Mouse (Mus musculus) embryonic facial prominence, embryonic 12.5 days (tissue): ENCODE results near the gene Otud4. TPM values are rescaled to one million over a fixed set of nuclear protein-coding genes. Genes with fewer than 3 reads are reported as not detected.
A peak's percentile ranks its signal among the peaks of the same experiment; 100 is the strongest.
"Not testable (repeated sequence)": the region's sequence is repeated elsewhere in the genome, so short reads cannot be mapped to it uniquely, and the experiment has no call there.

Experiments
- ATAC-seq: fragments of 200-750 bp; cut with Nextera tagmentation; 2 replicates; pipeline ENCODE4 v1.8.0; 2017; ENCODE audit not compliant: insufficient number of reproducible peaks, insufficient read depth, low FRiP score, low TSS enrichment
- H3K27ac ChIP-seq: fragments of 300-500 bp; sonication (generic); 2 replicates; pipeline ENCODE4 v1.5.1; 2016; ENCODE audit warnings: mild to moderate bottlenecking
- H3K27me3 ChIP-seq: fragments of 300-500 bp; sonication (generic); 2 replicates; pipeline ENCODE4 v1.6.1; 2016; ENCODE audit warnings: mild to moderate bottlenecking, moderate library complexity
- H3K36me3 ChIP-seq: fragments of 300-500 bp; sonication (generic); 2 replicates; pipeline ENCODE4 v1.6.1; 2016; ENCODE audit warnings: mild to moderate bottlenecking
- H3K4me1 ChIP-seq: fragments of 300-500 bp; sonication (generic); 2 replicates; pipeline ENCODE4 v1.6.1; 2016
- H3K4me2 ChIP-seq: fragments of 300-500 bp; sonication (generic); replicated peaks from 2 replicates; pipeline ENCODE4 v1.6.1; 2016; ENCODE audit warnings: mild to moderate bottlenecking, moderate library complexity
- H3K4me3 ChIP-seq: fragments of 300-500 bp; sonication (generic); 2 replicates; pipeline ENCODE4 v1.5.1; 2016; ENCODE audit warnings: mild to moderate bottlenecking
- H3K9ac ChIP-seq: fragments of 300-500 bp; sonication (generic); 2 replicates; pipeline ENCODE4 v1.6.1; 2016; ENCODE audit warnings: mild to moderate bottlenecking, moderate library complexity
- H3K9me3 ChIP-seq: fragments of 300-500 bp; sonication (generic); 2 replicates; pipeline ENCODE4 v1.6.1; 2016; ENCODE audit warnings: mild to moderate bottlenecking, moderate library complexity
- WGBS: fragments of 180-500 bp; shearing (Covaris S2); methylation state at CpG from one replicate; pipeline ENCODE4 v1.1.7; 2016; 5-methylcytosine and 5-hydroxymethylcytosine counted together
- polyA plus RNA-seq: library from polyadenylated mRNA; unstranded; fragments of >200 nt; fragmentation: Nextera tagmentation; extraction: Ambion mirVana; gene quantifications from 2 replicates; pipeline ENCODE4 v1.2.1, GENCODE M21; 2016

The Otud4 gene
- 16.2 and 16.9 TPM in 2 replicates for polyA plus RNA-seq

GRCm38 (mm10) chr8:79639586-79640451 is at the start of gene Otud4:
TSS of gene Otud4 (plus strand) at chr8:79639618.
- peak within 1 kb of the TSS; percentile 70 for H3K4me2 ChIP-seq
- peak; percentile 82 for ATAC-seq
- H3K9me3 ChIP-seq: no peaks in the 10 kb centered on the region
- peaks cover 21% of the 10 kb centered on the region for H3K4me1 ChIP-seq
- WGBS: under 1% methylated on average over 80 of the region's 103 CpGs
- peak within 1 kb of the TSS; percentile 95 for H3K27ac ChIP-seq
- peaks cover 6% of the 10 kb centered on the region; the same call in 1 of the 2 replicates for H3K36me3 ChIP-seq
- H3K4me3 ChIP-seq: peak within 1 kb of the TSS; percentile 81
- peak within 1 kb of the TSS; percentile 90 for H3K9ac ChIP-seq
- no peaks in the 10 kb centered on the region for H3K27me3 ChIP-seq

- Histone ChIP-seq H3K27me3 (no peaks in the 10 kb centered on the region), H3K4me1 (no peaks in the 10 kb centered on the region), H3K27ac (no peak overlapping the region), H3K4me2 (no peak overlapping the region), H3K4me3 (no peak overlapping the region), H3K9ac (no peak overlapping the region), H3K9me3 (no peaks in the 10 kb centered on the region), H3K36me3 (no peaks in the 10 kb centered on the region)
- WGBS: 88% methylated on average over 1 of the region's 1 CpGs
- ATAC-seq: no peak
Observed at GRCm38 (mm10) chr8:79600962-79601361, 38.5 kb upstream of the Otud4 start.

GRCm38 (mm10) chr8:79603204-79603603 is 36.2 kb upstream of the Otud4 start:
- H3K4me1 ChIP-seq, H3K27ac ChIP-seq, H3K36me3 ChIP-seq, ATAC-seq, H3K4me3 ChIP-seq, H3K27me3 ChIP-seq, H3K9ac ChIP-seq, H3K4me2 ChIP-seq, H3K9me3 ChIP-seq: not testable (repeated sequence)
- WGBS: 39% methylated on average over 2 of the region's 2 CpGs

- ATAC-seq: no peak
- no peak overlapping the region for H3K9ac ChIP-seq
- H3K4me2 ChIP-seq: no peak overlapping the region
Observed at GRCm38 (mm10) chr8:79606225-79606624, 33.2 kb upstream of the Otud4 start.

GRCm38 (mm10) chr8:79606751-79607300 is 32.6 kb upstream of the Otud4 start:
- no peak overlapping the region for H3K27ac ChIP-seq
- H3K4me1 ChIP-seq: no peaks in the 10 kb centered on the region
- no peaks in the 10 kb centered on the region for H3K36me3 ChIP-seq
- no peak overlapping the region for H3K9ac ChIP-seq
- WGBS: 34% methylated on average over 5 of the region's 5 CpGs
- H3K4me3 ChIP-seq: no peak overlapping the region
- H3K4me2 ChIP-seq: no peak overlapping the region
- no peaks in the 10 kb centered on the region for H3K27me3 ChIP-seq
- ATAC-seq: 0 out of 2 replicates have a peak, but pooled peaks have one; percentile 22
- H3K9me3 ChIP-seq: no peaks in the 10 kb centered on the region

More at GRCm38 (mm10) chr8:79606225-79606624, 33.2 kb upstream of the Otud4 start:
- H3K27me3 ChIP-seq: no peaks in the 10 kb centered on the region
- no peaks in the 10 kb centered on the region for H3K4me1 ChIP-seq
- no peaks in the 10 kb centered on the region for H3K9me3 ChIP-seq
- no peak overlapping the region for H3K27ac ChIP-seq
- H3K36me3 ChIP-seq: no peaks in the 10 kb centered on the region
- no peak overlapping the region for H3K4me3 ChIP-seq

GRCm38 (mm10) chr8:79608701-79609100 is 30.7 kb upstream of the Otud4 start:
- Histone ChIP-seq H3K4me3 (no peak overlapping the region), H3K27ac (no peak overlapping the region), H3K9ac (no peak overlapping the region), H3K4me1 (no peaks in the 10 kb centered on the region), H3K27me3 (no peaks in the 10 kb centered on the region), H3K36me3 (no peaks in the 10 kb centered on the region), H3K4me2 (no peak overlapping the region), H3K9me3 (no peaks in the 10 kb centered on the region)
- WGBS: 64% methylated on average over 3 of the region's 3 CpGs
- ATAC-seq: no peak

- no peak overlapping the region for H3K27ac ChIP-seq
- no peaks in the 10 kb centered on the region for H3K4me1 ChIP-seq
- no peaks in the 10 kb centered on the region for H3K9me3 ChIP-seq
Observed at GRCm38 (mm10) chr8:79610268-79610667, 29.1 kb upstream of the Otud4 start.

GRCm38 (mm10) chr8:79612298-79612697 is 27.1 kb upstream of the Otud4 start:
- H3K4me2 ChIP-seq: no peak overlapping the region
- no peak for ATAC-seq
- no peak overlapping the region for H3K9ac ChIP-seq
- no peak overlapping the region for H3K4me3 ChIP-seq
- H3K27ac ChIP-seq: no peak overlapping the region
- no peaks in the 10 kb centered on the region for H3K4me1 ChIP-seq
- H3K36me3 ChIP-seq: no peaks in the 10 kb centered on the region
- H3K27me3 ChIP-seq: no peaks in the 10 kb centered on the region
- no peaks in the 10 kb centered on the region for H3K9me3 ChIP-seq
- WGBS: 72% methylated on average over 6 of the region's 6 CpGs

More at GRCm38 (mm10) chr8:79610268-79610667, 29.1 kb upstream of the Otud4 start:
- no peak overlapping the region for H3K4me3 ChIP-seq
- no peak for ATAC-seq
- no peaks in the 10 kb centered on the region for H3K36me3 ChIP-seq
- H3K27me3 ChIP-seq: no peaks in the 10 kb centered on the region
- H3K9ac ChIP-seq: no peak overlapping the region
- H3K4me2 ChIP-seq: no peak overlapping the region

- no peak for ATAC-seq
- H3K4me1 ChIP-seq: no peaks in the 10 kb centered on the region
- WGBS: 60% methylated on average over 5 of the region's 5 CpGs
Observed at GRCm38 (mm10) chr8:79612965-79613364, 26.5 kb upstream of the Otud4 start.

GRCm38 (mm10) chr8:79615741-79616350 is 23.6 kb upstream of the Otud4 start:
- H3K36me3 ChIP-seq: no peaks in the 10 kb centered on the region
- H3K9ac ChIP-seq: no peak overlapping the region
- no peak overlapping the region for H3K4me3 ChIP-seq
- H3K27ac ChIP-seq: no peak overlapping the region
- WGBS: 62% methylated on average over 6 of the region's 6 CpGs
- no peaks in the 10 kb centered on the region; the same call in 1 of the 2 replicates for H3K4me1 ChIP-seq
- H3K4me2 ChIP-seq: no peak overlapping the region
- no peaks in the 10 kb centered on the region for H3K9me3 ChIP-seq
- no peaks in the 10 kb centered on the region for H3K27me3 ChIP-seq
- no peak for ATAC-seq

More at GRCm38 (mm10) chr8:79612965-79613364, 26.5 kb upstream of the Otud4 start:
- H3K27me3 ChIP-seq: no peaks in the 10 kb centered on the region
- no peak overlapping the region for H3K27ac ChIP-seq
- H3K4me3 ChIP-seq: no peak overlapping the region
- no peaks in the 10 kb centered on the region for H3K9me3 ChIP-seq
- no peaks in the 10 kb centered on the region for H3K36me3 ChIP-seq
- H3K4me2 ChIP-seq: no peak overlapping the region
- H3K9ac ChIP-seq: no peak overlapping the region

- no peaks in the 10 kb centered on the region for H3K36me3 ChIP-seq
- WGBS: 67% methylated on average over 5 of the region's 5 CpGs
- no peaks in the 10 kb centered on the region; the same call in 1 of the 2 replicates for H3K4me1 ChIP-seq
- H3K4me2 ChIP-seq: no peak overlapping the region
- no peaks in the 10 kb centered on the region for H3K9me3 ChIP-seq
- H3K27me3 ChIP-seq: no peaks in the 10 kb centered on the region
- no peak overlapping the region for H3K27ac ChIP-seq
- no peak for ATAC-seq
- no peak overlapping the region for H3K4me3 ChIP-seq
- no peak overlapping the region for H3K9ac ChIP-seq
Observed at GRCm38 (mm10) chr8:79618906-79619305, 20.5 kb upstream of the Otud4 start.

GRCm38 (mm10) chr8:79619353-79619752 is 20.1 kb upstream of the Otud4 start:
- 79% methylated on average over 2 of the region's 2 CpGs for WGBS

More at GRCm38 (mm10) chr8:79619353-79619752, 20.1 kb upstream of the Otud4 start:
- Histone ChIP-seq H3K36me3 (no peaks in the 10 kb centered on the region), H3K9me3 (no peaks in the 10 kb centered on the region), H3K27me3 (no peaks in the 10 kb centered on the region), H3K4me3 (no peak overlapping the region), H3K4me1 (no peaks in the 10 kb centered on the region; the same call in 1 of the 2 replicates), H3K4me2 (no peak overlapping the region), H3K9ac (no peak overlapping the region), H3K27ac (no peak overlapping the region)
- ATAC-seq: no peak
